12 mouse cellular contexts compared by ENCODE assay signal in genomic region chr7:141077841-141078240, GRCm38 (mm10). TPM values are rescaled to one million over a fixed set of nuclear protein-coding genes. Genes with fewer than 3 reads are reported as not detected.
DNase-seq lines count a peak whose midpoint lies in the region; ATAC-seq and TF ChIP-seq lines count a peak whose summit lies in the region.
"Had no signal": no experiment of that assay in that cellular context is flagged by ENCODE, and none has a peak within 500 bp of the region (broad histone marks: within the 10 kb centered on the region; RNA-seq: fewer than 3 reads in every experiment).

Gene Pkp3 (plus strand): TSS chr7:141078218.

- H3K27me3 ChIP-seq in lung, embryonic 15.5 days, result 0 out of 2 replicates have a peak, but pooled peaks cover 3% of the 10 kb centered on the region
- H3K27me3 ChIP-seq in intestine, embryonic 14.5 days (replicated peaks; ENCODE audit: control insufficient read depth, insufficient read depth, low read length), result no peaks in the 10 kb centered on the region
- no peaks in the 10 kb centered on the region for H3K27me3 ChIP-seq in small intestine, adult 2 months (ENCODE audit: control insufficient read depth, insufficient read depth, low read length)
- H3K27me3 ChIP-seq in hindbrain, embryonic 10.5 days (ENCODE audit: insufficient read depth, poor library complexity, severe bottlenecking), result peaks cover 38% of the 10 kb centered on the region

- WGBS in lung, embryonic 15.5 days, result 84% methylated on average over 15 of the region's 15 CpGs
- 94% methylated on average over 15 of the region's 15 CpGs for WGBS in intestine, embryonic 14.5 days
- WGBS in small intestine, adult 2 months, result 93% methylated on average over 15 of the region's 15 CpGs
- 93% methylated on average over 15 of the region's 15 CpGs for WGBS in hindbrain, embryonic 10.5 days

- no peak for TF ChIP-seq POLR2A in small intestine, adult 2 months (IDR thresholded peaks at IDR 0.05; ENCODE audit: low read depth, low read length)

- 0 out of 2 replicates have a peak within 1 kb of the TSS, but pooled peaks have one; percentile 41 for H3K27ac ChIP-seq in lung, embryonic 15.5 days
- H3K27ac ChIP-seq in intestine, embryonic 14.5 days (ENCODE audit: low read depth), result no peak within 1 kb of the TSS
- H3K27ac ChIP-seq in small intestine, adult 2 months (ENCODE audit: insufficient read depth, low read depth, low read length), result no peak within 1 kb of the TSS
- H3K27ac ChIP-seq in hindbrain, embryonic 10.5 days, result no peak within 1 kb of the TSS
- H3K27ac ChIP-seq: hindbrain, postnatal 0 days; macrophage had no signal

- H3K9ac ChIP-seq in lung, embryonic 15.5 days, result no peak within 1 kb of the TSS
- H3K9ac ChIP-seq in intestine, embryonic 14.5 days (ENCODE audit: low read length), result no peak within 1 kb of the TSS

- H3K4me3 ChIP-seq in lung, embryonic 15.5 days, result no peak within 1 kb of the TSS
- H3K4me3 ChIP-seq in intestine, embryonic 14.5 days (ENCODE audit: low read depth, low read length), result no peak within 1 kb of the TSS
- no peak within 1 kb of the TSS for H3K4me3 ChIP-seq in small intestine, adult 2 months (ENCODE audit: low read depth, low read length)
- no peak within 1 kb of the TSS for H3K4me3 ChIP-seq in hindbrain, embryonic 10.5 days

- no peaks in the 10 kb centered on the region for H3K36me3 ChIP-seq in lung, embryonic 15.5 days
- no peaks in the 10 kb centered on the region for H3K36me3 ChIP-seq in intestine, embryonic 14.5 days (ENCODE audit: control insufficient read depth, insufficient read depth, low read length)
- peaks cover 18% of the 10 kb centered on the region for H3K36me3 ChIP-seq in small intestine, adult 2 months (ENCODE audit: control insufficient read depth, insufficient read depth, low read length)
- no peaks in the 10 kb centered on the region for H3K36me3 ChIP-seq in hindbrain, embryonic 10.5 days

- no peak for DNase-seq in lung, postnatal 4 days
- DNase-seq in intestine, embryonic 14.5 days (ENCODE audit: low spot score), result no peak
- DNase-seq in frontal cortex, postnatal 36 days (ENCODE audit: low spot score in 2 of 2), result no peak
- no peak for DNase-seq in hindbrain, embryonic 10.5 days (ENCODE audit: low spot score)
- DNase-seq: gastrocnemius, postnatal 14 days; heart, postnatal 10 days had no signal

- ATAC-seq in lung, embryonic 15.5 days (ENCODE audit: borderline replicate concordance, extremely low read depth, low FRiP score, low TSS enrichment), result no peak
- no peak for ATAC-seq in activated CD4-positive, CD25-positive, alpha-beta regulatory T cell, adult 4 months
- ATAC-seq in intestine, embryonic 14.5 days (replicated peaks; ENCODE audit: low FRiP score, low TSS enrichment, low read depth), result no peak
- ATAC-seq: forebrain, embryonic 14.5 days; hindbrain, postnatal 0 days had no signal

- TF ChIP-seq CTCF in small intestine, adult 2 months (IDR thresholded peaks at IDR 0.05; ENCODE audit: extremely low read depth, insufficient read length, insufficient replicate concordance, low read depth, low read length), result no peak

- no peaks in the 10 kb centered on the region for H3K9me3 ChIP-seq in lung, embryonic 15.5 days
- H3K9me3 ChIP-seq in intestine, embryonic 14.5 days (ENCODE audit: control insufficient read depth, low read length), result no peaks in the 10 kb centered on the region
- no peaks in the 10 kb centered on the region for H3K9me3 ChIP-seq in hindbrain, embryonic 10.5 days

- H3K4me1 ChIP-seq in lung, embryonic 15.5 days, result no peaks in the 10 kb centered on the region
- H3K4me1 ChIP-seq in intestine, embryonic 14.5 days (replicated peaks; ENCODE audit: control insufficient read depth, insufficient read depth, low read length), result no peaks in the 10 kb centered on the region
- peaks cover 9% of the 10 kb centered on the region; the same call in 1 of the 2 replicates for H3K4me1 ChIP-seq in small intestine, adult 2 months (ENCODE audit: control insufficient read depth, insufficient read depth, insufficient read length, low read length)
- peaks cover 29% of the 10 kb centered on the region; the same call in 1 of the 2 replicates for H3K4me1 ChIP-seq in hindbrain, embryonic 10.5 days (replicated peaks)

- H3K4me2 ChIP-seq in lung, embryonic 15.5 days, result no peak within 1 kb of the TSS
- no peak within 1 kb of the TSS for H3K4me2 ChIP-seq in intestine, embryonic 14.5 days (ENCODE audit: low read length)

RNA-seq across cellular contexts. Expression of gene Pkp3, which starts in this region (rescaled TPM):
- polyA plus RNA-seq in lung, embryonic 15.5 days (2015; fragmentation: Nextera tagmentation; extraction: Ambion mirVana), result 14.6 and 15.2 TPM in 2 replicates
- 100 to 1,000 TPM; 365 to 380 TPM for polyA plus RNA-seq in activated CD4-positive, CD25-positive, alpha-beta regulatory T cell, adult 4 months (2017; shearing (Covaris generic))
- 11.6 and 14.7 TPM in 2 replicates for polyA plus RNA-seq in intestine, embryonic 14.5 days (2014; fragmentation: Nextera tagmentation; extraction: Ambion mirVana)
- polyA plus RNA-seq in small intestine, adult 2 months (2012; rRNA removed), result 87.5 and 236 TPM in 2 replicates
- 5.1 and 5.2 TPM in 2 replicates for polyA plus RNA-seq in hindbrain, embryonic 10.5 days (2016; fragmentation: Nextera tagmentation; extraction: Ambion mirVana)
- polyA plus RNA-seq: forebrain, embryonic 14.5 days; macrophage had no signal
